Mouse (Mus musculus) left cerebral cortex, adult 18-20 months (tissue): ENCODE results near the gene Ppp2r2c. TPM values are rescaled to one million over a fixed set of nuclear protein-coding genes. Genes with fewer than 3 reads are reported as not detected.

Experiments
- DNase-seq, 2 experiments: peaks; one replicate each; pipeline ENCODE4 v3.0.0; 2021 to 2022; ENCODE audit warnings: low spot score in 2 of 2, mixed read lengths in 1 of 2
- total RNA-seq, 2 experiments: library from RNA; stranded (reverse); gene quantifications; 2 replicates each; pipeline ENCODE4 v1.2.3; 2021

The Ppp2r2c gene
- total RNA-seq, 2 experiments from 2014 or later: 444 to 453 TPM

- no peak for DNase-seq
Observed at GRCm38 (mm10) chr5:36895621-36896573, 27.6 kb downstream of the Ppp2r2c start.

DNA sequence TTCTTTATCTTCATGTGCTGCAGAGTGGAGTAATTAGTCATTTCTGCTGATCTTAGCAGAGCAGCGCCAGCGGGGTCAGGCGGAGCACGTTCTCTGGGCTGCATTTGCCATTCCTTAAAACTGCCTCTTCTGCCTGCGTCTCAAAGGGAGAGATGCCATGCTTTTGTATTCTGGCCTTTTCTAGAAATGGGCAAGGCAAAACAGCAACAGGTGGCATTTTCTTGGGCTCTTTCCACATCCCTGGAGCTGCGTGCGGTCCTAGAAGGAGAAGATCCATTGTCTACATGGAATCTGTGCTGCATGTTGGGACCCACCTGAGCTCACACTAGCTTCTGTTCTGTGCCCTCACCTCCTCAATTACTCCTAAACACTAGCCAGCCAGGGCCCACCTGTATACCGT, 29.7 kb downstream of the Ppp2r2c start:
- no peak for DNase-seq

- DNase-seq: no peak
Observed at GRCm38 (mm10) chr5:36898415-36899109, 30.2 kb downstream of the Ppp2r2c start.

GRCm38 (mm10) chr5:36899392-36899791, 31.1 kb downstream of the Ppp2r2c start:
- DNase-seq: no peak

DNA sequence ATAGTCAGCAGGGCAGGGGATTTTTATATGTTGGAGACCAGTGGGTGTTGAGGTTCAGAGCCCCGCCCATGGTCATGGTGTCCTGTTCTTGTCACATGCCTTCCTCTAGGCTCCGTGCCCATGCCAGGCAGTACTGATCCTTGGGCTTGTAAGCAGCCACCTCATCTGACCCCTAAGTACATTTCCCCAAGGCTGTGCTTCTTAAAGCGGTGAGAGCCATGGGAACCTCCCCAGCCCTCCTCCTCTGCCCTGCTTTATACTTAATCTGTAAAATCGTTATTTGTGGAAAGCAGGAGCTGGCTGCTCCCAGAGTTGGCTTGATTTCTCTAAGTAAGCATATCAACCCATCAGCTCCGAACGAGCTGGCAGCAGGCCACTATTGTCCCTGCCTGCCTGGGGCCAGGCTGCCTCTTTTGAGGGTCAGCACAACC, 31.9 kb downstream of the Ppp2r2c start:
- DNase-seq: no peak

GRCm38 (mm10) chr5:36902807-36903206, 34.5 kb downstream of the Ppp2r2c start:
- DNase-seq: no peak

GRCm38 (mm10) chr5:36904131-36904530, 35.8 kb downstream of the Ppp2r2c start:
- DNase-seq: no peak

GRCm38 (mm10) chr5:36904703-36905102, 36.4 kb downstream of the Ppp2r2c start:
- no peak for DNase-seq

DNA sequence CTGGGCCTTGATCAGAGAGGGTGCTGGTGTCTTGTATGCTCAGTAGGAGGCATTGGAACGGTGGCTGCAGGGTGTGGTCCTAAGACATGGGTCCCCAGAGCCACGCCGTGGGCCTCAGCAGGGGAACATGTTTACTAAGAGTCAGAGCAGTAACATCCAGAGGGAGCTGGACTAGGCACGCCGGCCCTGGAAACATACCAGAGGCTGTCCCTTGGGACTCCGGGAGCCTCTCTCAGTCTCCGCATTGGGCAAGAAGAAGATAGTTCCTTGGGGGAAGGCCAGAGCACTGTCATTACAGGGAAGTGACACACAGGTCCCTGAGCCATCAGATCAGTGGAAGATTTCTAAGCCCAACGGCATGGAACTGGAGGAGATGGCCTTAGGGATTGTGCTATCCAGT, 36.9 kb downstream of the Ppp2r2c start:
- no peak for DNase-seq

- no peak for DNase-seq
Observed at GRCm38 (mm10) chr5:36907695-36908094, 39.4 kb downstream of the Ppp2r2c start.

DNA sequence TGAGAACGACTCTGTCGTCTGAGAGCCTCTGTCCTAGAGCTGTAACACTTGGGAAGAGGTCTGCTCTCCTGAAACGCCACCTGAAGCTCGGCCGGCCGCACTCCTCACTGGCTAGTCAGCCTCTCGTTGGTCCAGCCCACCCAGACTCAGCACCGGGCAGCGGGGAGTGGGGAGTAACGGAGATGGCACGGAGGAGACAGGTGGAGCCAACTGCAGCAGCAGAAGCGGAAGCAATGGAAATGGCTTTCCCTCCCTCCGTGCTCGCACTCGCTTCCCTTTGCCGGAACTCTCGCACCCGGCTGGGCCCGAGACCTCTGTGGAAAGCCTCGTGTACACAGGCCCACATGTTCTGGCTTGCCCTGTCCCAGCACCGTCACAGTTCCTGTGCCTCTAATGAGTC, 41.2 kb downstream of the Ppp2r2c start:
- no peak for DNase-seq

- DNase-seq: no peak
Observed at GRCm38 (mm10) chr5:36910980-36911379, 42.7 kb downstream of the Ppp2r2c start.

GRCm38 (mm10) chr5:36911759-36912352, 43.5 kb downstream of the Ppp2r2c start:
- peak in 1 of 2 experiments; percentile 64 for DNase-seq

- no peak for DNase-seq
Observed at GRCm38 (mm10) chr5:36912602-36913310, 44.4 kb downstream of the Ppp2r2c start.

- no peak for DNase-seq
Observed at GRCm38 (mm10) chr5:36915256-36915655, 46.9 kb downstream of the Ppp2r2c start.

DNA sequence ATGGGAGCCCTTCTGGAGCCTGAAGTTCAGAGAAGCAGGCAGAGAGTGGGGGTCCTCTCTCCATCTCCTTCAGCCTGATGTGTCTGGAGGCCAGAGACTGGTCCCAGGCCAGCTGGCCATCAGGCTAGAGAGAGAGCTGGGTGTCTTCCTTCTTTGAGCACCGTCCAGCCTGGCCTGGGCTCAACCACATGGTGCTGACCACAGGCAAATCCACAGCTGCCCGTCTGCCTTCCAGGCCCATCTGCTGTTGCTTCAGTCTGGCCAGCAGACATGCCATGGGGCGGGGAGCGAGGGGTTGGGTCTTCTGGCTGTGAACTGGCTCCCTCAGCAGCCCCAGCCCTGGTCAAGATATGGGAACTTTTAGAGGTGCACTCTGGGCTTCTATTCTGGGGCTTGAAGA, 48.3 kb downstream of the Ppp2r2c start:
- no peak for DNase-seq

- no peak for DNase-seq
Observed at GRCm38 (mm10) chr5:36917245-36917644, 48.9 kb downstream of the Ppp2r2c start.

DNA sequence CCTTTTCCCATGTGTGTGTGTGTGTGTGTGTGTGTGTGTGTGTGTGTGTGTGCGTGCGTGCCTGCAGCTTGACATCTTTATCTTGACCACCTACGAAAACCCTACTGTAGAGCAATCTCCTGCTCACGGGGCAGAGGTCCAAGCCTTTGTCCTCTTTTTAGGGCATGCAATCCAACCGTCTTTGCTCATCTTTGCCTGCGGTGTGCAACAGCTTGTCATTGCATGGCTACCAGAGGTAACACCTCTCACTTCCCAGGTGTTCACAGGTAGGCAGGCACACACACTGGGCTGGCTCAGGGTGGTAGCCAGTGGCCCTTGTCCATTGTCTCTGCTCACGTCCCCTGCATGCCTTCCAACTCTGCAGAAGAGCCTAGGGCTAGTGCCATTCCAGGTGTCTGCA, 49.7 kb downstream of the Ppp2r2c start:
- no peak for DNase-seq

DNA sequence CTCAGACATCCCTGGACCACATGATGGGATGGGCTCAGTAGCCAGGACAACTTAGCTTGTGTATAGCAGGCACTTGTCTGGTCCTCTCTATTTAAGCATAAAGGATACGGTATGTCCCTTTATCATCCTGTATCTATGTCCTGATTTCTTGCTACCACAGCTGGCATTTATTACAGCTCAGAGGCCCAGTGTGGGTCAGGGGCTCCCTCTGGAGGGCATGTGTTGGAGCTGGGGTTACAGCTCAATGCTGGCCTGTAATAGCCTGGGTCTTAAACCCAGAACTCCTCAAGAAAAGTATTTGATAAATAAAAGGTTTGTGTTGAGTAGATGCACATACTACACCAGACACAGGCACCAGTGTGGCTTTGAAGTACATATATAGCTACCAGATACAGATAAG, 51.8 kb downstream of the Ppp2r2c start:
- DNase-seq: no peak

- no peak for DNase-seq
Observed at GRCm38 (mm10) chr5:36921871-36922270, 53.6 kb downstream of the Ppp2r2c start.

DNA sequence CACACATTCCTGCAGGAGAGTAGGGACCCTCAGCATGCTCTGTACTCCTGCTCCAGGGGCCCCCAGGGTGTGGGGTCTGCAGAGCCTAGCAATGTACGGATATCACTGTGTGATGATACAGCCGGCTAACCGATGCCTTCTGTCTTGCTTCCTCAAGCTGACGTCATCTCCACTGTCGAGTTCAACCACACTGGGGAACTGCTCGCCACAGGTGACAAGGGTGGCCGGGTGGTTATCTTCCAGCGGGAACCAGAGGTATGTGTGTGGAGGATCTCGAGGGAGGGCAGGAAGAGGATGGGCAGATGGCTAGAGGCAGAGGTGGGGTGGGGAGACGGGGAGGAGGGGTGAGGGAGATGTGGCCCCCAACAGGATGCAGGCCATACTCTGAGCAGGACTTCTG, 54.5 kb downstream of the Ppp2r2c start:
- no peak for DNase-seq
